In the genomic region with DNA sequence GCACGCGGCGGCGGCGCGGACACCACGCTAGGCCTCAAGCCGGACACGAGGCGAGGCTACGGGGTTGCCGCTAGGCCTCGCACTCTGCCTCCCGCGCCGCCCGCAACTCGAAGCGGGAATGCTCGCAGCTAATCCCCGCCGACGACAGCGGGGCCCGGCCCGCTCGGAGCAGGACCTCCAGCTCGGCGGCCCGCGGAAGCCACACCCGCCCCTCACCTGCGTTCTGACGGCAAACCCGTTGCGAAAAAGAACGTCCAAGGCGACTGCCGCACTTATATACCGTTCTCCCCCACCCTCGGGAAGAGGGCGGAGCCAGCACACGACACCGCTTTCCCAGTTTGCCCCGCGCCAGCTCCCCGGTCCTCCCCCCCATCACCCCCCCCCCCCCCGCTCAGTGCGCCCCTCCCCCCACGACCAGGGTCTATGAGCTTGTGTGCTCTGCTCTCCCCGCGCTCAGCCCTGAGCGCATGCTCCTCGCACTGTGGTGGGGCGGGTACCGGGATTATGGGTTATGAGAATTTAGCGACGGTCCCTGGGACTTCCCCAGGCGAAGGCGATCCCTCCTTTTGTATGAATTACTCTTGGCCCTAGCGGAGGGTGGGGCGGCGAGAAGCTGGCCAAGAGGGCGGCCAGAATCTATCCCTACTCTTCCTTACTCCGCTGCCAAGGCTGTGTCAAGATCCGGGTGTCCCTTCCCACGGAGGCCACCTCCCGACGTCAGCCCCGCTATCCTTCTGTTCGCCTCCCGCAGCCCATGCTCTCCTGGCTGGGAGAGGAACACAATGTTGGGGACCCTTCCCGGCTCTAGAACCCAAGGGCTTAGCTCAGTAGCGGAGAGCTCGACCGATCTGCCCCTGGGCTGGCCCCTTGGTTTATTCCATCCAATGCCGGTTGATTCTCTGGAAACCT, we compare ENCODE assay signal across 8 mouse cellular contexts. TPM values are rescaled to one million over a fixed set of nuclear protein-coding genes. Genes with fewer than 3 reads are reported as not detected.
DNase-seq lines count a peak whose midpoint lies in the region; ATAC-seq and TF ChIP-seq lines count a peak whose summit lies in the region.

No protein-coding gene starts in this region.

- H3K9ac ChIP-seq in forebrain, embryonic 12.5 days, result peak overlapping the region; percentile 100
- H3K9ac ChIP-seq in heart, postnatal 0 days (replicated peaks; ENCODE audit: low read depth, low read length), result peak overlapping the region; percentile 97
- H3K9ac ChIP-seq in liver, embryonic 16.5 days (ENCODE audit: low read depth, low read length), result peak overlapping the region; percentile 97
- H3K9ac ChIP-seq in neural tube, embryonic 13.5 days, result peak overlapping the region; percentile 100

- peak; percentile 98 for ATAC-seq in forebrain, embryonic 12.5 days (ENCODE audit: low FRiP score)
- peak; percentile 95 for ATAC-seq in heart, postnatal 0 days (ENCODE audit: insufficient read depth, low read depth)
- peak; percentile 91 for ATAC-seq in liver, embryonic 16.5 days (ENCODE audit: low read depth)
- peak; percentile 99 for ATAC-seq in neural tube, embryonic 13.5 days (ENCODE audit: low read depth)

- peak overlapping the region; percentile 74 for H3K4me2 ChIP-seq in forebrain, embryonic 12.5 days
- H3K4me2 ChIP-seq in heart, postnatal 0 days (ENCODE audit: low read depth, low read length), result peak overlapping the region; percentile 70
- H3K4me2 ChIP-seq in liver, embryonic 16.5 days (ENCODE audit: low read depth, low read length), result peak overlapping the region; percentile 94
- peak overlapping the region; percentile 79 for H3K4me2 ChIP-seq in neural tube, embryonic 13.5 days

- peak; percentile 85 for DNase-seq in c-Kit-positive CD71-positive TER-119-positive erythroid progenitor cells, embryonic 14.5 days (ENCODE audit: low spot score)
- DNase-seq in heart, postnatal 0 days (ENCODE audit: low spot score), result peak; percentile 99
- DNase-seq in kidney, postnatal 4 days, result peak; percentile 95 to 96

- peak overlapping the region; percentile 96 for H3K4me3 ChIP-seq in E14TG2a.4 (replicated peaks; ENCODE audit: low read length)
- peak overlapping the region; percentile 97 for H3K4me3 ChIP-seq in forebrain, embryonic 12.5 days (replicated peaks)
- H3K4me3 ChIP-seq in heart, postnatal 0 days (ENCODE audit: low read depth, low read length), result peak overlapping the region; percentile 79
- peak overlapping the region; percentile 95 for H3K4me3 ChIP-seq in liver, embryonic 16.5 days (ENCODE audit: low read depth, low read length)
- H3K4me3 ChIP-seq in neural tube, embryonic 13.5 days, result peak overlapping the region; percentile 100
- H3K4me3 ChIP-seq in testis, adult 2 months (ENCODE audit: control insufficient read depth, low read depth, low read length), result peak overlapping the region; percentile 97

- no peak for TF ChIP-seq CTCF in E14TG2a.4 (conservative IDR thresholded peaks at IDR 0.05; ENCODE audit: low read length)
- no peak for TF ChIP-seq CTCF in heart, postnatal 0 days (IDR thresholded peaks at IDR 0.05; ENCODE audit: low read depth)
- TF ChIP-seq CTCF in testis, adult 2 months (IDR thresholded peaks at IDR 0.05; ENCODE audit: control insufficient read depth, insufficient read depth, insufficient replicate concordance, low read depth, low read length), result no peak

- under 1% methylated on average over 75 of the region's 77 CpGs for WGBS in forebrain, embryonic 12.5 days
- 0% methylated on average over 57 of the region's 77 CpGs for WGBS in heart, postnatal 0 days
- WGBS in liver, embryonic 16.5 days (ENCODE audit: insufficient replicate concordance), result under 1% methylated on average over 76 of the region's 77 CpGs
- under 1% methylated on average over 72 of the region's 77 CpGs for WGBS in neural tube, embryonic 13.5 days

- no peaks in the 10 kb centered on the region for H3K9me3 ChIP-seq in E14TG2a.4 (ENCODE audit: low read length)
- no peaks in the 10 kb centered on the region for H3K9me3 ChIP-seq in forebrain, embryonic 12.5 days
- no peaks in the 10 kb centered on the region for H3K9me3 ChIP-seq in heart, postnatal 0 days (replicated peaks; ENCODE audit: control insufficient read depth, low read length)
- H3K9me3 ChIP-seq in liver, embryonic 16.5 days (replicated peaks; ENCODE audit: control insufficient read depth, low read length), result no peaks in the 10 kb centered on the region
- H3K9me3 ChIP-seq in neural tube, embryonic 13.5 days, result no peaks in the 10 kb centered on the region

- H3K27ac ChIP-seq in forebrain, embryonic 12.5 days, result peak overlapping the region; percentile 99
- H3K27ac ChIP-seq in heart, postnatal 0 days (ENCODE audit: low read depth), result peak overlapping the region; percentile 98
- H3K27ac ChIP-seq in liver, embryonic 16.5 days (ENCODE audit: low read length), result peak overlapping the region; percentile 97
- H3K27ac ChIP-seq in neural tube, embryonic 13.5 days (replicated peaks), result peak overlapping the region; percentile 99
- H3K27ac ChIP-seq in testis, adult 2 months (ENCODE audit: control insufficient read depth, insufficient read depth, low read depth, low read length), result peak overlapping the region; percentile 99

- peaks cover 45% of the 10 kb centered on the region for H3K36me3 ChIP-seq in E14TG2a.4 (ENCODE audit: insufficient read depth, low read length)
- H3K36me3 ChIP-seq in forebrain, embryonic 12.5 days (replicated peaks), result peaks cover 34% of the 10 kb centered on the region
- H3K36me3 ChIP-seq in heart, postnatal 0 days (replicated peaks; ENCODE audit: control insufficient read depth, insufficient read depth, low read length), result peaks cover 33% of the 10 kb centered on the region
- peaks cover 24% of the 10 kb centered on the region for H3K36me3 ChIP-seq in liver, embryonic 16.5 days (ENCODE audit: control insufficient read depth, insufficient read depth)
- peaks cover 33% of the 10 kb centered on the region for H3K36me3 ChIP-seq in neural tube, embryonic 13.5 days
- H3K36me3 ChIP-seq in testis, adult 2 months (ENCODE audit: control insufficient read depth, insufficient read depth, low read length), result peaks cover under 1% of the 10 kb centered on the region; the same call in 1 of the 2 replicates

- no peaks in the 10 kb centered on the region for H3K27me3 ChIP-seq in E14TG2a.4 (ENCODE audit: insufficient read depth, low read length)
- H3K27me3 ChIP-seq in forebrain, embryonic 12.5 days, result no peaks in the 10 kb centered on the region
- no peaks in the 10 kb centered on the region for H3K27me3 ChIP-seq in heart, postnatal 0 days (ENCODE audit: control insufficient read depth, insufficient read depth, low read length)
- no peaks in the 10 kb centered on the region for H3K27me3 ChIP-seq in liver, embryonic 16.5 days (ENCODE audit: control insufficient read depth, insufficient read depth, low read depth, low read length)
- no peaks in the 10 kb centered on the region for H3K27me3 ChIP-seq in neural tube, embryonic 13.5 days
- no peaks in the 10 kb centered on the region for H3K27me3 ChIP-seq in testis, adult 2 months (ENCODE audit: control insufficient read depth, insufficient read depth, low read length)

- peaks cover 39% of the 10 kb centered on the region for H3K4me1 ChIP-seq in E14TG2a.4 (replicated peaks; ENCODE audit: low read depth, low read length)
- peaks cover 17% of the 10 kb centered on the region for H3K4me1 ChIP-seq in forebrain, embryonic 12.5 days
- no peaks in the 10 kb centered on the region for H3K4me1 ChIP-seq in heart, postnatal 0 days (ENCODE audit: control insufficient read depth, insufficient read depth)
- peaks cover 12% of the 10 kb centered on the region for H3K4me1 ChIP-seq in liver, embryonic 16.5 days (ENCODE audit: control insufficient read depth, low read depth, low read length)
- peaks cover 41% of the 10 kb centered on the region for H3K4me1 ChIP-seq in neural tube, embryonic 13.5 days (replicated peaks)
- peaks cover 7% of the 10 kb centered on the region for H3K4me1 ChIP-seq in testis, adult 2 months (ENCODE audit: control insufficient read depth, insufficient read depth, low read length)

- TF ChIP-seq POLR2A in testis, adult 2 months (IDR thresholded peaks at IDR 0.05; ENCODE audit: control insufficient read depth, low read depth, low read length), result peak; percentile 100

- peak; percentile 22; the same call in 1 of the 2 replicates for TF ChIP-seq EP300 in heart, postnatal 0 days (IDR thresholded peaks at IDR 0.05; ENCODE audit: low read depth)

RNA-seq across cellular contexts. Expression of a gene that starts 7.3 kb away (rescaled TPM):
- 3,508 and 3,592 TPM in 2 replicates for polyA plus RNA-seq in forebrain, embryonic 12.5 days (2016; fragmentation: Nextera tagmentation; extraction: Ambion mirVana)
- total RNA-seq in heart, postnatal 0 days (2014; rRNA removed; ENCODE audit: low replicate concordance), result 7,011 and 7,051 TPM in 2 replicates
- polyA plus RNA-seq in heart, postnatal 0 days (2015; fragmentation: Nextera tagmentation; extraction: Ambion mirVana), result 2,146 and 2,221 TPM in 2 replicates
- polyA plus RNA-seq in liver, embryonic 16.5 days (2015; fragmentation: Nextera tagmentation; extraction: Ambion mirVana), result 1,873 and 1,994 TPM in 2 replicates
- 3,346 and 3,414 TPM in 2 replicates for polyA plus RNA-seq in neural tube, embryonic 13.5 days (2015; fragmentation: Nextera tagmentation; extraction: Ambion mirVana)
- polyA plus RNA-seq in testis, adult 2 months (2012; rRNA removed), result 2,003 and 2,102 TPM in 2 replicates

RNA-seq across cellular contexts. Expression of a gene that starts 33.1 kb away (rescaled TPM):
- 0.68 and 0.75 TPM in 2 replicates for polyA plus RNA-seq in forebrain, embryonic 12.5 days (2016; fragmentation: Nextera tagmentation; extraction: Ambion mirVana)
- not detected in 2 replicates for total RNA-seq in heart, postnatal 0 days (2014; rRNA removed; ENCODE audit: low replicate concordance)
- polyA plus RNA-seq in heart, postnatal 0 days (2015; fragmentation: Nextera tagmentation; extraction: Ambion mirVana), result 0.63 and 0.74 TPM in 2 replicates
- 0.24 and 0.42 TPM in 2 replicates for polyA plus RNA-seq in liver, embryonic 16.5 days (2015; fragmentation: Nextera tagmentation; extraction: Ambion mirVana)
- 1.3 and 1.5 TPM in 2 replicates for polyA plus RNA-seq in neural tube, embryonic 13.5 days (2015; fragmentation: Nextera tagmentation; extraction: Ambion mirVana)
- polyA plus RNA-seq in testis, adult 2 months (2012; rRNA removed), result 3.4 and 3.7 TPM in 2 replicates

RNA-seq across cellular contexts. Expression of a gene that starts 33.7 kb away (rescaled TPM):
- 24.4 and 26.1 TPM in 2 replicates for polyA plus RNA-seq in forebrain, embryonic 12.5 days (2016; fragmentation: Nextera tagmentation; extraction: Ambion mirVana)
- total RNA-seq in heart, postnatal 0 days (2014; rRNA removed; ENCODE audit: low replicate concordance), result 22.4 and 27.3 TPM in 2 replicates
- polyA plus RNA-seq in heart, postnatal 0 days (2015; fragmentation: Nextera tagmentation; extraction: Ambion mirVana), result 21.8 and 23.3 TPM in 2 replicates
- 16.9 and 17.9 TPM in 2 replicates for polyA plus RNA-seq in liver, embryonic 16.5 days (2015; fragmentation: Nextera tagmentation; extraction: Ambion mirVana)
- 26.6 and 28.4 TPM in 2 replicates for polyA plus RNA-seq in neural tube, embryonic 13.5 days (2015; fragmentation: Nextera tagmentation; extraction: Ambion mirVana)
- polyA plus RNA-seq in testis, adult 2 months (2012; rRNA removed), result 11.5 and 12.3 TPM in 2 replicates

RNA-seq across cellular contexts. Expression of a gene that starts 38.6 kb away (rescaled TPM):
- polyA plus RNA-seq in forebrain, embryonic 12.5 days (2016; fragmentation: Nextera tagmentation; extraction: Ambion mirVana), result 0.46 and 0.69 TPM in 2 replicates
- 1.0 and 1.5 TPM in 2 replicates for total RNA-seq in heart, postnatal 0 days (2014; rRNA removed; ENCODE audit: low replicate concordance)
- polyA plus RNA-seq in heart, postnatal 0 days (2015; fragmentation: Nextera tagmentation; extraction: Ambion mirVana), result 0.82 and 0.83 TPM in 2 replicates
- 0.67 and 0.84 TPM in 2 replicates for polyA plus RNA-seq in liver, embryonic 16.5 days (2015; fragmentation: Nextera tagmentation; extraction: Ambion mirVana)
- 0.64 and 0.85 TPM in 2 replicates for polyA plus RNA-seq in neural tube, embryonic 13.5 days (2015; fragmentation: Nextera tagmentation; extraction: Ambion mirVana)
- 0.09 and 0.10 TPM in 2 replicates for polyA plus RNA-seq in testis, adult 2 months (2012; rRNA removed)

Comparison
In these comparisons a context has a peak if more than half of its experiments do, and no peak if none do; other contexts are left out.
1. Peak in every context shown above with its lines: DNase-seq, ATAC-seq, H3K4me3 ChIP-seq and H3K27ac ChIP-seq.